Mouse (Mus musculus) fibroblast of lung, adult 2 months (primary cell): ENCODE measurements around the gene Fam49a.

Experiments used
- DNase-seq: peaks from one replicate; pipeline ENCODE4 v3.0.0-alpha.2; 2011; ENCODE audit warnings: low read depth

The Fam49a gene

GRCm38 (mm10) chr12:12270495-12270894, 8.6 kb downstream of the Fam49a start:
- no peak for DNase-seq

DNA sequence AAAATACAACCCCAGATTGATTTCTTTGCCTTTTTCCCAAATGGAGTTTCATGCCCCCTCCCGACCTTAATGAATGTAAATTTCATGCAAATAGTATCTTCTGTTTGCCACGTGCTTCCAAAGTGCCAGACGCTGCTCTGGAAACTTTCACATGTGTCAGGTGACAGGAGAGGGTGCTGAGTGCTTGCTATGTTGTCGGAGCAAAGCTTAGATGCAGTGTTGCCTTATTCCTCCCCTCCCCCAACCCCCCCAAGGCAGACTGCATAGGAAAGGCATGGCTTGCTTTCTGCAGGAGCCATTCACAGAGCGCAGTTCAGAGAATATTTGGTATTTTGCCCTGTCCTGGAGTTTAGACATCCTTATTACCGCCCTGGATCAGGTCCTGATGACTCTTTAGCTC, 12.2 kb downstream of the Fam49a start:
- DNase-seq = no peak

DNA sequence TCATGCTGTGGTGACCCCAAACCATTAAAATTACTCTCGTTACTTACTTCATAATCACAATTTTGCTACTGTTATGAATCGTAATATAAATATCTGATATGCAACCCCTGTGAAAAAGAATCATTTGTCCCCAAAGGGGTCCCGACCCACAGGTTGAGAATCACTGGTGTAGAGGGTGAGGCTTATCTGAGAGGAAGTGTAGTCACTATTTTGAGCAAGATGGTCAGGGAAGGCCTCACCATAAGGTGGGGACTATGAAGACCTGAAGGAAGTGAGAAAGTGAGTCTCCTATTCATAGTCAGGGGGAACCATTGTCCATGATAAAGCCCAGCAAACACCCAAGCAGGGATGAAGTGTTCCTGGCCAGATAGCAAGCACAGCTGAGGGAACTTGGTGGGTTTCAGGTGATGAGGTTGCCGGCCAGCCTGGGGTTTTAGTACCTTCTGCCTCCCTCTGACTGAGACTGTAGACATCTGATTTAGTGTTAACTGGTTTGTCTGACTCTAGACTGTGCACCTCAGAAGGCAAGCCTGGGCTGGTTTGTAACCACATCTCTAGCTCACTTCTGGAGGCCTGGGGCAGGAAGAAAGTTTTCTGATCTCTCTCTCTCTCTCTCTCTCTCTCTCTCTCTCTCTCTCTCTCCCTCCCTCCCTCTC, 13.3 kb downstream of the Fam49a start:
- DNase-seq = no peak

- no peak for DNase-seq
Measured at GRCm38 (mm10) chr12:12277741-12278463, 16.0 kb downstream of the Fam49a start.

DNA sequence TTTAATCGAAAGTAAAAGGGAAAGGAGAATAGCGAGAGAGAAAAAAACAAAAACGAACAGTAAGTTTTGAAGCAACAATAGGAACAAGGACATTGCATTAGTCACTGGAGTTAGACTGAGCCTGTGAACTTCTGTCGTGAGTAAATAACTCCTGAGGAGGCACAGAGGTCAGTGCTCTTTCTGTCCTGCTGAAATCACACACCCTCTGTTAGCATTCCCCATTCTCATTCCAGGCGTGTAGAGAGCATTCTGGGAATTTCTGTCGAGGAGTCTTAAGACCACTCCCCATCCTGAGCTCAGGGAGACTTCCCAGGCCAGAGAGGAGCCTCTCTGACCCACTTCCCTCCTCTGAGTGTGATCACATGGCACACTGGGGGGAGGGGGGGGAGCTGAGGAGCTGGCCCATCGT, 16.5 kb downstream of the Fam49a start:
- DNase-seq = no peak

DNA sequence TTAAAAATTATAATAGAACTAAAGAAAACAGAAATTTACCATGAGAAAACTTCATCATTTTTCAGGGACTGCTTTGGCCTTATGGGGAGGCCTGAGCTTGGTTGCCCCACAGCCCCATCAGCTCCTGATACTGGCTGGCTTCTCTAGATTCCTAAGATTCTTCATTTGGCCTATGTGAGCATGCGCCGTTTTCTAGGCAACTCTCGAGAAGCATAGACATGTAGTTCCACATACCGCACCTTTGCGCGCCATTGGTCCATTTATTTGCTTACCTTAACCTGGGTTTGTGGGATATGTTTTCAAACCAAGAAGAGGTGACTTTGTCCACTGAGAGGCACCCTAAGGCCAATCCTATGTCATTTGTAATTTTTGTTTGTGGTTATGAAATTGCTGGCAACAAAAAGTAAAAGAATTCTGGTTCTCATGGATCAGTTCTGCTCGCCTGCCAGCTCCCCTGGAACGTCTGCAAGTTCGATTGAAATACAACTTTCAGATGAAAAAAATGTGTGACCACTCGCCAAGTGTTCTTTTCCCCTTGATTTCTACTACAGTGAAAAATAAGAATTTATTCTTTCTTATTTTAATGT, 21.9 kb downstream of the Fam49a start:
- peak; percentile 75 for DNase-seq

DNA sequence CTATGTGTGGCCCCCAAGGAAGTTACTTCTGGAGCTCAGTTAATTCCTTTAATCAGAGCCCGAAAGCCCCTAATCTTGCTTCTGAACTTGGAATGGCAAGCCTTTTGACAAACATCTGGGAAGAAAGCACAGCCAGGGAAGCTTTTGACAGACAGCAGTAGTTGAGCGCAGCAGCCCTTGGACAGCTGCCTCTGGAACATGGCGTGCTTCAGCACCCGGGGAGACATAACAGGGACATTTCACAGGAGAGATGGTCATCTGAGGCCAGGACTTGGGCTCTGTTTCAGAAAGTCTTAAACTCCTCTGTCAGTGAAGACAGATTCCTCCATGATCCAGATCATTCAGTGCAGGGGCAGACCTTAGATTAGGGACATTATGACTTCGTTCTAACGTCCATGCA, 22.6 kb downstream of the Fam49a start:
- DNase-seq = no peak

- no peak for DNase-seq
Measured at GRCm38 (mm10) chr12:12287131-12287786, 25.3 kb downstream of the Fam49a start.

DNA sequence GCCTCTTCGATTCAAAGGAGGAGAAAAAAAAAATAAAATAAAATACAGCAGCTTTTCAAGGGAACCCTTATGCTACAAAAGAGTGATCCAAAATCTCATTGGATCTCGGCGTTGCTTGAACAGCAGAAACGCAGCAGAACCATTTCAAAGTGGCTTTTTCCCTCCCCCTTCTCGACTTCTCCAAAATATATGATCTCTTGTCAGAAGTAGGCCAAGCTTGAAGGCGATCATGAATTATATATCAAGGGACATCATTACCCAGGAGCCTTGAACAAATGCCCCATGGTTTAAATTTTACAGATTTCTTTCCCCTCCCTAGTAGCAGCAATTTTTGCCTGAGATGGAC, 25.8 kb downstream of the Fam49a start:
- DNase-seq = no peak

GRCm38 (mm10) chr12:12288586-12288985, 26.6 kb downstream of the Fam49a start:
- DNase-seq = no peak

DNA sequence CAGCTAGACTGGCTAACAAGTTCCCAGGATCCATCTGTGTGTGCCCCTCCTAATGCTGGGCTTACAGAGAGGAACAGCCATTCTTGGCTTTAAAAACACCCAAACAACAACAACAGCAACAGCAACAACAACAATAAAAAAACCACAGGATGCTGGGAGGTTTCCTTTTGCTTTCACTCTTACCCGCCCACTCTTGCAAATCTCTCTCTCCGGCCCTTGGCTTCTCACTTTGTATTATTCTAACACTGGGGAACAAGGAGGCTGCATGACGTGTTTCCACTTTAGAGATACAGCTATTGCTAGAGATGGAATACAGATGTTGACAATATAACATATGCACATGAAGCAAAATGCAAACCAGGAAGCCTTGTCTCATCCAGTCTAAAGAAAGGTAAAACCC, 27.7 kb downstream of the Fam49a start:
- no peak for DNase-seq

DNA sequence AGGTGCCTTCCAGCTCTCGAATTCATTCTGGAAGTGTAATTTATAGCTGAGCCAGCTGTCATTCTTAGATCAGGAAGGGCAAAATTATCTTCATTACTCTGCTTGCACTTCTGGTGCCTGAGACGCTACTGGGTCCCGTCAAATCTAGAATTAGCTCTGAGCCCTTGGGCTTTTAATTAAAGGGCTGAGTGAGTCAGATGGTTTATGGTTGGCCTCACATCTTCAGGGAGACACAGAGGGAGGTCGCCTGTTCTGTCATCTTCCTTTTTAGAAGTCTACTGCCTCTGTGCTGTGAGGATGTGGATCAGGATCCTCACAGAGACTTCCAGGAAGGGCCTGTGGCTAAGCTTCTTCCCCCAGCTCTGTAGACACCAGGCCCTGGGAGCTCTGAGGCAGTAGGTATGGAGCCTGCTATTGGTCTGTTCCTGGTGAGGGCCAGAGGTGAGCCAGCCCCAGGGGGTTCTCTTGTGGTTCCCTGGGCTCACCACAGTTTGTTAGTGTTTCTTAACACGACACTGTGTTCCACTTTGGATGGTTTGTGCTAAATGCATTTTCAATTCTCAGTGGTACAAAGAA, 30.2 kb downstream of the Fam49a start:
- DNase-seq = no peak

DNA sequence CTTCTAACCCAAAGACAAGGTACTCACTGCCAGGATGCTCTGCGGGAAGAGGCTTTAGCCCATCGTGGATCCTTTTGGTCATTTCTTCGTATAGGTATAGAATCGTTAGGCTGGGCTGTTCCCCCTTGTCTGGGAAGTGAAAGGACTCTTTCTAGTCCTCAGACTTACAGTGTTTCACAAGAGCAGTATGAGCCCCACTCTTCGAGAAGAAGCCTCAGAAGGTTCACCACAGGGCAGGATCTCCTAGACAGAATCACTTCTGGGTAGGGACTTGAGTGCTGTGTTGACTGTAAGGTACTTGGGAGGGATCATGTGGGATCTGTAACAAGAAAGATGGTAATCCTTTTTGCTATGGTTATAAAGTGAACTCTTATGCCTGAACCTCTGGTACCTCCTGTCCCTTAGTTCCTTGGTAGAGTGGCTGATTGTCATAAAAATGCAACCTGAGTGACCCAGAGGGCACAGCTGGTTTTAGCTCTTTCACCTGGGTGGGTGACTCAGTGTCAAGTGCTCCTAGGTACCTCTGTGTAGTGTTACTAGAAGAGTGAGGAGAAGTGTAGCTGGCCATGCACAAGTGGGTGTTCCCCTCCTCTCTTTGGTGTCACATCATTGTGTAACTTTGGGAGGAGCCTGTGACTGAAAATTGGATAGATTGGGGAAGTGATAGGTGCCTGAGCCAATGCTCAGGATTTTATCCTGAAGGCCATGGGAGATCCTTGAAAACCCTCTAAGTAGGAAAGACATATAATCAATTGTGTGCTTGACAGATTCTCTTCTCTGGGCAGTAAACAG, 32.6 kb downstream of the Fam49a start:
- DNase-seq = no peak

DNA sequence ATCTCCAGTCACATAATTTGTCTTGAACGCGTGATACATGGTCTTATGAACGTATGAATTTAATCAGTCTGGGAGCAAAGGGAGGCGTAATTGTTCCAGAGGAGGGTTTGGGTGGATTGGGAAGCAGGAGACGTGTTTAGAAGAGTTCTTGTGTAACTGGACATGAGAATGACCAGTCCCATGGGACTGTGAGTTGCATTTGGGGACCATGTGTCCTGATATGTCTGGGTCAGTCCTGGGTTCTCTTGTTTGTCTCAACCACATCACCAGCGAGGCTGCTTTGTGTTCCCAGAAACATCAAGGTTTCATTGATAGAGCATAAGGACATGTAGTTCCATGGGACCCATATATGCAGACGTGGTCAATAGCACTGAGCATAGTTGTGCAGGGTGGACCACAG, 36.5 kb downstream of the Fam49a start:
- DNase-seq = no peak

DNA sequence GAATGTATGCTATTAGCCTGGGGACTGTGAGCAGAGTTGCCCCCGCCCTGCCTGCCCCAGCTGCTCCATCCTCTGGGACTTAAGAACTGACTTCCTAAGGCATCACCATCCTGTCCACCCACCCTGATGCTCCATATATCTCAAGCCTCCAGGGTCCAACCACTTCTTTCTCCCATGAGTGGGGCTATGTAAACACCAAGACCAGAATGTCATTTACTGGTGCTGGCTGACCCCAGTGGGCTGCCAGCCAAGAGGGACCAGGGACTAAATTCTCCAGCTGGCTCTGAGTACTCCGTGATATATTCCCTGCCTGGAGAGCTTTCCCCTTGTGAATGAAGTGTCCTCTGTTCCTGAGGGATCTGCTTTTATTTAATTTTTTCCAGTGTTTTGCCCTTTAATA, 37.4 kb downstream of the Fam49a start:
- no peak for DNase-seq

- no peak for DNase-seq
Measured at GRCm38 (mm10) chr12:12301149-12301548, 39.2 kb downstream of the Fam49a start.

- no peak for DNase-seq
Measured at GRCm38 (mm10) chr12:12301815-12302214, 39.9 kb downstream of the Fam49a start.

GRCm38 (mm10) chr12:12306214-12306613, 44.3 kb downstream of the Fam49a start:
- DNase-seq = no peak

GRCm38 (mm10) chr12:12306814-12307213, 44.9 kb downstream of the Fam49a start:
- DNase-seq = no peak

DNA sequence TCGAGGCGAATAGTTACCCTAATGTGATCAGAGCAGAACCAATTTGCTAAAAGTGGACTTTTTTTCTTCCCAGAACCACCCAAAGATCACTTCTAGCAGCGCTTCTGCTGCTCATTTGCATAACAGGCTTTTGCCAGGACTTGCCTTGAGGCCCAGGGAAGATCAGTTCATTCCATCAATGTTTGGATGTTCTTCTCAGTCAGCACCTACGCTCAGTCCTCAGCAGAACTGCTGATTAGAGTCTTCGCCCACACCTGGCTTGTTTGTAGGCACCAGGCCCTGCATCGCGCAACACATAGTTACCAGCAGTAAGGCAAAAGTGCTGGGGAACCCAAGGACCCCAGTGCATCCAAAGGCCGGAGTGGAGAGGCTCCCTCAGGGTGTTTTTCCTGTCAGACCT, 45.3 kb downstream of the Fam49a start:
- DNase-seq = no peak

DNA sequence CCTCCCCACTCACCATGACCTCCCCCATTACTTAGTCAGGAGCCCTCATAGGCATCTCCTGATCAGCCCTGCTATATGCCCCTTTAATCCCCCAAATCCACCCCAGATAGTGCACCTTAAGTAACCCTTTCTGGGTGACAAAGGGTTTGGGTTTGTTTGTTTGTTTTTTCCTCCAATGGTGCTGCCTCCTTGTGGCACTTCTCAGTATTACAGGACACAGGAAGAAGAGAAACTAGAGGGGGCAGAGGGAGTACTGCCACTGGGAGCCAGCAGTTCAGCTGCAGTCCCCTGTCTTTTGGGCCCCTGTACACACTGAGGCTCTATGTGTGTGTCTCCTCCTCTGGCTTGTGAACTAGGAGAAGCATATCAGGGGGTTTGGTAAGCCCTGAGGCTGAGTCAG, 51.5 kb downstream of the Fam49a start:
- no peak for DNase-seq

DNA sequence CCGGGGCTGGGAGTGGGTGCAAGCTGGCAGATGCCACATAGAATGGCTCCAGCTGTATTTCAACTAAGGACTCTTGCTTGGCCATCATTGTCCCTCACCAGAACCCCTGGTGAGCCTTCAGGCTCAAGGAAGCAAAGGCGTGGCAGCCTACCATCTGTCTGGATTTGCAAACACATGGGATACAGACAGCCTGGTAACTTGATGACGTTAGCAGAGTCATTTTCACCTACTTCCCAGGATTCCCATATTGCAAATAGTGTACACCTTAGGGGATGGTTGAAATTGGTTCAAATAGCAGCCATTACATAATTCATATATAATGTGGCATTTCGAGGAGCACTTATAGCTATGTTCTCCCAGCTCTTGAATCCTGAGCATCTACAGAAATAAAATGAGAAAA, 52.0 kb downstream of the Fam49a start:
- no peak for DNase-seq
